Mouse (Mus musculus): ENCODE measurements around the gene Galntl6. TPM values are rescaled to one million over a fixed set of nuclear protein-coding genes. Genes with fewer than 3 reads are reported as not detected.

The Galntl6 gene
- polyA plus RNA-seq, 1 experiment: 11.8 TPM

DNA sequence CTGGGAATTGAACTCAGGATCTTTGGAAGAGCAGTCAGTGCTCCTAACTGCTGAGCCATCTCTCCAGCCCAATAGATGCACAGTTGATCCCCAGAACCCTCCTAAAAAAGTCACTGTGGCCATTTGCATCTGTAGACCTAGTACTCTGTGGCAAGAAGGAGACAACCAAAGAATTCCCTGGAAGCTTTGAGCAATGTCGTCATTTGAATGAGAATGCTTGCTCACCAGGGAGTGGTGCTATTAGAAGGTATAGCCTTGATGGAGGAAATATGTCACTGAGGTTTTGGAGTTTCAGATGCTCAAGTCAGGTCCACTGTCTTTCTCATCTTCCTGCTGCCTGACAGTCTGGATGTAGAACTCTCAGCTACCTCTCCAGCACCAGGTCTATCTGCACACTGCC lies 1151.5 kb downstream of the Galntl6 start:
- TF ChIP-seq POLR2A (IDR thresholded peaks at IDR 0.05; ENCODE audit: extremely low read depth, insufficient read depth, low read length) (no peak), CTCF (IDR thresholded peaks at IDR 0.05; ENCODE audit: extremely low read depth, insufficient read depth, low read length) (no peak)
- H3K27ac ChIP-seq (ENCODE audit: insufficient read depth, low read length): no peak overlapping the region
- H3K4me3 ChIP-seq (ENCODE audit: insufficient read depth, low read length): no peak overlapping the region
- H3K4me1 ChIP-seq (ENCODE audit: control insufficient read depth, insufficient read depth, low read length): peaks cover 2% of the 10 kb centered on the region; the same call in 1 of the 2 replicates

DNA sequence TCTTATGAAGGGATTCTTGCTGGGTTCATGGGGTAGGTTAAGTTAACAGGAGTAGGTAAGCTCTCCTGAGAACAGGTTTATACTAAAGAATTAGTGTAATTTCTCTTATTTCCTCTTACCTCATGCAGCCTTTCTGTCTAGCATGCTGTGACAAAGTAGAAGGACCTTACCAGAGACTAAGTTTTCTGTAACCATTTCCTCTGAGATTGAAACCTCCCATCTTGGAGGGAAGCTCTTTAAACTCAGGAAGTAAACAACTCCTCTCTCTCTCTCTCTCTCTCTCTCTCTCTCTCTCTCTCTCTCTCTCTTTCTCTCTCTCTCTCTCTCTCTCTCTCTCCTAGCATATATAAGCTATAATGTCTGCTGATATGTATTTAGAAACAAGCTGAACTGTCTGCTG lies 1153.6 kb downstream of the Galntl6 start:
- H3K27ac ChIP-seq (ENCODE audit: insufficient read depth, low read length): no peak overlapping the region
- TF ChIP-seq POLR2A (IDR thresholded peaks at IDR 0.05; ENCODE audit: extremely low read depth, insufficient read depth, low read length) (no peak), CTCF (IDR thresholded peaks at IDR 0.05; ENCODE audit: extremely low read depth, insufficient read depth, low read length) (no peak)
- H3K4me1 ChIP-seq (ENCODE audit: control insufficient read depth, insufficient read depth, low read length): no peaks in the 10 kb centered on the region
- H3K4me3 ChIP-seq (ENCODE audit: insufficient read depth, low read length): no peak overlapping the region

DNA sequence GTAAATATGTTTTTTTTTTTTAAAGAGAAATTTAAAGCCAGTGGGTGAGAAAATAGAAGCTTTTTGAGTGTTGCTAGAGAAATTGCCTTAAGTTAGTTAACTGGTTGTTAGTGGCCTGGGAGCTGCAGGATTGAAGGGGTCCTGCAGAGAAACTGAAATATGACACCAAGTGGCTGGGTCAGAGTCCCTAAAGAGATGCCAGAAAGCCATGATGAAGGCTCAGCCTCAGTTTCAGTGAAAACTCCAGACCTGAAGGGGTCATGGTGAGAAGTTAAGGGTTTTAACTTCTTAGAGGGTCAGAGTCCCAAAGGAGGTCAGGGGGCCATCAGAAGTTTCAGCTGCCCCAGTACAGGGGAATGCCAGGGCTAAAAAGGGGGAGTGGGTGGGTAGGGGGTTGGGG lies 1155.0 kb downstream of the Galntl6 start:
- H3K4me1 ChIP-seq (ENCODE audit: control insufficient read depth, insufficient read depth, low read length): no peaks in the 10 kb centered on the region
- H3K4me3 ChIP-seq (ENCODE audit: insufficient read depth, low read length): no peak overlapping the region
- no peak for TF ChIP-seq CTCF (IDR thresholded peaks at IDR 0.05; ENCODE audit: extremely low read depth, insufficient read depth, low read length)
- TF ChIP-seq POLR2A (IDR thresholded peaks at IDR 0.05; ENCODE audit: extremely low read depth, insufficient read depth, low read length): no peak
- H3K27ac ChIP-seq (ENCODE audit: insufficient read depth, low read length): no peak overlapping the region

DNA sequence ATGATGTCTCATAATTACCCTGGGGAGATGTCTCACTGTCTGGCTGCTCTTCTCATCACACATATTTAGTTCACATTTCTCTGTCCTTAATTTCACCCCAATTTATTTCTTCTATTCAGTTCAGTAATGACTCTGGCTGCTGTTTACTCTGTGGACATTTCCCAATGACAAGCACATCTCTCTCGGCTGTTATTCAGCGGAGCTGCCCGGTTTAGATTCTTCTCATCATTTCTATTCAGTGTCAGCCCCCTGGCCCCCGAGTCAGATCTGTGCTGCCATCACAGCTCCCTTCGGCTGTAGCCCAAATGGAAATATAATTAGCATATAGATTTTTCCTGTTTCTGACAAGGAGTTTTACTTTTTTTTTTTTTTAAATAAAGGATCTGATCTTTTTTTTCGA lies 1158.4 kb downstream of the Galntl6 start:
- Histone ChIP-seq H3K4me1 (ENCODE audit: control insufficient read depth, insufficient read depth, low read length) (no peaks in the 10 kb centered on the region), H3K4me3 (ENCODE audit: insufficient read depth, low read length) (no peak overlapping the region), H3K27ac (ENCODE audit: insufficient read depth, low read length) (no peak overlapping the region)
- no peak for TF ChIP-seq POLR2A (IDR thresholded peaks at IDR 0.05; ENCODE audit: extremely low read depth, insufficient read depth, low read length)
- no peak for TF ChIP-seq CTCF (IDR thresholded peaks at IDR 0.05; ENCODE audit: extremely low read depth, insufficient read depth, low read length)

DNA sequence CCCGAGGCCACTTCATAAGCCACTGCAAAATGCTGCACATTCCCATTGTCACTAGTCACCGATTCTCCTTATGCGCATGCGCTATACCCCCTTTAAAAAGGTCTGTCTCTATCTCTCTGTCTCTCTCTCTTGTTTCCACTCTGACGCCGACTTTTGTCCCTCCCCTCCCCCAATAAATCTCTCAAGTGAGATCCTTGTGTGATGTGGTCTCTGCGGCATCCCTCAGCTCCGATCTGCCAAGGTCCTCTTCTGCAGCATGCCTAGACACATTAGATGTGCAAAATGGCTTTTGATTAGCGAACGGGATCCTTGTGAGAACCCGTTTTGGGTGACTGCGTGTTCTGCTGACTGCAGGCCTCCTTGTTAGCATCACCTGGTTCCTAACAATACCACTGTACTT lies 1168.8 kb downstream of the Galntl6 start:
- TF ChIP-seq CTCF (IDR thresholded peaks at IDR 0.05; ENCODE audit: extremely low read depth, insufficient read depth, low read length) (no peak), POLR2A (IDR thresholded peaks at IDR 0.05; ENCODE audit: extremely low read depth, insufficient read depth, low read length) (no peak)
- Histone ChIP-seq H3K4me1 (ENCODE audit: control insufficient read depth, insufficient read depth, low read length) (no peaks in the 10 kb centered on the region), H3K4me3 (ENCODE audit: insufficient read depth, low read length) (no peak overlapping the region), H3K27ac (ENCODE audit: insufficient read depth, low read length) (no peak overlapping the region)

DNA sequence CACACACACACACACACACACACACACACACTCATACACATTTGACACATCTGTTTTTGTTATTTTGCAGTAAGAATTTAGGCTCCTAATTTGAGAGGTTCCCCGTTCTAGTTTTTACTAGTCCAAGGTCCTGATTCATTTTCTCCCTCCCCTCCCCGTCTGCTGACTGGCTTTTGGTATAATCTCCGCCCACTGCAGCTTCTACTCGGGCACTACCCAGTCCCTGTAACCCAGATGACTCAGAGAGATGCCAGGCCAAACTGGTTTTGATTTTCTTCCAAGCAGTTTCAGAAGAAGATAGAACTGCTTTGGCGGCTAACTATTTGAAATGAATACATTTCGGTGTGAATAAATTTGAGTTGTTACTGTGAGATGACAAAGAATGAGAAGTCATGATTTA lies 1170.5 kb downstream of the Galntl6 start:
- Histone ChIP-seq H3K4me1 (ENCODE audit: control insufficient read depth, insufficient read depth, low read length) (no peaks in the 10 kb centered on the region), H3K4me3 (ENCODE audit: insufficient read depth, low read length) (no peak overlapping the region), H3K27ac (ENCODE audit: insufficient read depth, low read length) (no peak overlapping the region)
- TF ChIP-seq CTCF (IDR thresholded peaks at IDR 0.05; ENCODE audit: extremely low read depth, insufficient read depth, low read length) (no peak), POLR2A (IDR thresholded peaks at IDR 0.05; ENCODE audit: extremely low read depth, insufficient read depth, low read length) (no peak)

DNA sequence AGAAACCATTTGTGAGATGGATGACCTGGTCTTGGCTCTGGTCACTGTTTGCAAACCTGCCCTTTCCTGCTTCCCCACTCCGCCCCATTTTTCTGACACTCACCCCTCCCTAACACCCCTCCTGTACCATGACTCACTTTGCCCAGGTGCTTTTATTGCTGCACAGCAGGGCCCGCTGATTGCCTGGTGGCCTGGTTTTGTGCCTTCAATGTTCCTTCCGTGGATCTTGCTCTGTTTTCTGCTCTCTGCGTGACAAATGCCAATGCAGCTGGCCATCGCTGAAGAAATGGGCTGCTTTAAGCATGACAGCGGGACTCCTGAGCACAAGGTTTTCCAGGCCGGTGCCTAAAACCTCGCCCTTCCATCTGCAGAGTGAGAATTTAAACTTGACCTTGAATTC lies 1171.1 kb downstream of the Galntl6 start:
- Histone ChIP-seq H3K27ac (ENCODE audit: insufficient read depth, low read length) (no peak overlapping the region), H3K4me1 (ENCODE audit: control insufficient read depth, insufficient read depth, low read length) (no peaks in the 10 kb centered on the region), H3K4me3 (ENCODE audit: insufficient read depth, low read length) (no peak overlapping the region)
- no peak for TF ChIP-seq POLR2A (IDR thresholded peaks at IDR 0.05; ENCODE audit: extremely low read depth, insufficient read depth, low read length)

DNA sequence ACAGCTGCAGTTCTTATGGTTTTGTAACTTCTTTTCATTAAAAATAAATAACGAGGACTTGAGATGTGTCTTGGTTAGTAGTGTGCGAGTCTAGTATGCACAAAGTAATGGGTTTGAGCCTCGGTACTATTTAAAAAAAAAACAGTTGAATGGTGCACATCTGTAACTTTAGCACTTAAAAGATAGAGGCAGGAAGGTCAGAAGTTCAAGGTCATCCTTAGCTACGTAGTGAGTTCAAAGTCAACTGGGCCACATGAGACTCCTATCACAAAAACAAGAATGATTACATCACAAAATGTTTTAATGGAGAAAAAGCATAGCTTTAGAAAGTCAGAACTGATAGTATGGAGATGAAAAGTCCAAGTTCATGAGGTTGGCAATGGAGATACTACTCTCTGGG lies 1175.2 kb downstream of the Galntl6 start:
- no peak overlapping the region for H3K27ac ChIP-seq (ENCODE audit: insufficient read depth, low read length)
- no peaks in the 10 kb centered on the region for H3K4me1 ChIP-seq (ENCODE audit: control insufficient read depth, insufficient read depth, low read length)
- no peak for TF ChIP-seq POLR2A (IDR thresholded peaks at IDR 0.05; ENCODE audit: extremely low read depth, insufficient read depth, low read length)
- no peak for TF ChIP-seq CTCF (IDR thresholded peaks at IDR 0.05; ENCODE audit: extremely low read depth, insufficient read depth, low read length)
- H3K4me3 ChIP-seq (ENCODE audit: insufficient read depth, low read length): no peak overlapping the region

DNA sequence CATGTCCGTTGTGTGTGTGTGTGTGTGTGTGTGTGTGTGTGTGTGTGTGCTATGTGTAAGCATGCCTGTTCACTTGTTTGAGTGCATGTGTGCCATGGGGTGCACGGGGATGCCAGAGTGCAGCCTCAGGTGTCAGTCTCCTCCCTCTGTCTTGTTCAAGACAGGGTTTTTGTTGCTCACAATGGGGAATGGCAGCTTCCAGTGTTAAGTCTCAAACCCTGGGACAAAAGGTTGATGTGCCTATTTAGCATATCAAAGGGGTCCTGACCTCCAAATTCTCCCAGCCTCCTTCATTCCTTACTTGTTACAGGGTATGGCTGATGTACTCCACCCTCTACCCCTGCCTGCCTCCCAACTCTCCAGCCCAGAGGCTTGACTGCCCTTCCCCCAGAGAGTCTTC lies 1179.6 kb downstream of the Galntl6 start:
- no peak overlapping the region for H3K4me3 ChIP-seq (ENCODE audit: insufficient read depth, low read length)
- TF ChIP-seq POLR2A (IDR thresholded peaks at IDR 0.05; ENCODE audit: extremely low read depth, insufficient read depth, low read length): no peak
- TF ChIP-seq CTCF (IDR thresholded peaks at IDR 0.05; ENCODE audit: extremely low read depth, insufficient read depth, low read length): no peak
- H3K4me1 ChIP-seq (ENCODE audit: control insufficient read depth, insufficient read depth, low read length): no peaks in the 10 kb centered on the region
- no peak overlapping the region for H3K27ac ChIP-seq (ENCODE audit: insufficient read depth, low read length)

DNA sequence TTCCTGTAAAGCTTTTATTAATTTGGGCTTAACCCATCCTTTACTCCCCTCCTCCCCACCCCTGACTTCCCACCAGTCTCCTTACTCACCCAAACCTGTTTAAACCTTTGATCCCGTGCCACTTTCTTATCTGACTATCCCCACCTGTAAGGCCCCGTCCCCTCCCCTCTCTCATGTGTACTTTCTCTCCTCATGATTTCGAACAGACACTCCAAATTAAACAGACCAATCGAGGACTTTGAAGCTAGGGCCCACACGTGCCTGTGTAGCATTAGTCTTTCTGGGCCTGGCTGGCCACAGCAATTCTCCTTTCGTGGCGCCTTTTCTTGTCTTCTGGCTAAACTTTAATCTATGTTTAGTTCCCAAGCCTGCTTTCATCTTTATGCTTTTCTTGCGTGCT lies 1180.8 kb downstream of the Galntl6 start:
- TF ChIP-seq CTCF (IDR thresholded peaks at IDR 0.05; ENCODE audit: extremely low read depth, insufficient read depth, low read length) (no peak), POLR2A (IDR thresholded peaks at IDR 0.05; ENCODE audit: extremely low read depth, insufficient read depth, low read length) (no peak)
- Histone ChIP-seq H3K4me1 (ENCODE audit: control insufficient read depth, insufficient read depth, low read length) (no peaks in the 10 kb centered on the region), H3K4me3 (ENCODE audit: insufficient read depth, low read length) (no peak overlapping the region), H3K27ac (ENCODE audit: insufficient read depth, low read length) (no peak overlapping the region)

DNA sequence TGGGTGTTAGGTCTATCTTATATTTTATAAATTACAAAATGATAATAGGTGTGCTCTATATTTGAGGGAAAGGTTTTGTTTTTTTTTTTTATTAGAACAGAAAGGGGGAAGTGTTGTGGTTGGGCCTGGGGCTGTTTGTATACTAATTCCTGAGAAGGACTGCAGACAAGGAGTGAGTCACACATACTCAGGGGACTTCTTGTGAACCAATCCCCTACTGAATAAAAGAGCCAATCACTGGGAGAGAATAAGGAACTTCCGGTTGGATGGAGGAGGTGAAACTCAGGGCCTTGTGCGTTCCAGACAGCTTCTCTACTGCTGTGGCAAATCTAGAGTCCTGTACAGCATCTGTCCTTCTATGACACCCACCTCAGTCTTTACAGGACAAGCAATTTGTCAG lies 1184.2 kb downstream of the Galntl6 start:
- TF ChIP-seq CTCF (IDR thresholded peaks at IDR 0.05; ENCODE audit: extremely low read depth, insufficient read depth, low read length): no peak
- TF ChIP-seq POLR2A (IDR thresholded peaks at IDR 0.05; ENCODE audit: extremely low read depth, insufficient read depth, low read length): no peak
- Histone ChIP-seq H3K4me1 (ENCODE audit: control insufficient read depth, insufficient read depth, low read length) (no peaks in the 10 kb centered on the region), H3K4me3 (ENCODE audit: insufficient read depth, low read length) (no peak overlapping the region), H3K27ac (ENCODE audit: insufficient read depth, low read length) (no peak overlapping the region)
